Mouse (Mus musculus): Measurements from ENCODE around the gene Fgd5. TPM values are rescaled to one million over a fixed set of nuclear protein-coding genes. Genes with fewer than 3 reads are reported as not detected.

The Fgd5 gene
- polyA plus RNA-seq, 1 experiment: 16.9 TPM

- TF ChIP-seq CTCF (IDR thresholded peaks at IDR 0.05; ENCODE audit: borderline replicate concordance, extremely low read depth, insufficient read depth, insufficient read length) (no peak), POLR2A (IDR thresholded peaks at IDR 0.05; ENCODE audit: borderline replicate concordance, extremely low read depth, insufficient read depth, insufficient read length, poor library complexity, severe bottlenecking) (no peak)
- no peak for DNase-seq (ENCODE audit: low read depth)
Observed at GRCm38 (mm10) chr6:91979301-91979996, 771 bp downstream of the Fgd5 start.

- TF ChIP-seq POLR2A (IDR thresholded peaks at IDR 0.05; ENCODE audit: borderline replicate concordance, extremely low read depth, insufficient read depth, insufficient read length, poor library complexity, severe bottlenecking) (no peak), CTCF (IDR thresholded peaks at IDR 0.05; ENCODE audit: borderline replicate concordance, extremely low read depth, insufficient read depth, insufficient read length) (no peak)
- no peak for DNase-seq (ENCODE audit: low read depth)
Observed at GRCm38 (mm10) chr6:91980011-91980410, 1.3 kb downstream of the Fgd5 start.

GRCm38 (mm10) chr6:91990101-91990500 lies 11.4 kb downstream of the Fgd5 start:
- no peak for DNase-seq (ENCODE audit: low read depth)
- TF ChIP-seq POLR2A (IDR thresholded peaks at IDR 0.05; ENCODE audit: borderline replicate concordance, extremely low read depth, insufficient read depth, insufficient read length, poor library complexity, severe bottlenecking) (no peak), CTCF (IDR thresholded peaks at IDR 0.05; ENCODE audit: borderline replicate concordance, extremely low read depth, insufficient read depth, insufficient read length) (no peak)

GRCm38 (mm10) chr6:91992823-91993222 lies 14.1 kb downstream of the Fgd5 start:
- TF ChIP-seq CTCF (IDR thresholded peaks at IDR 0.05; ENCODE audit: borderline replicate concordance, extremely low read depth, insufficient read depth, insufficient read length): no peak
- TF ChIP-seq POLR2A (IDR thresholded peaks at IDR 0.05; ENCODE audit: borderline replicate concordance, extremely low read depth, insufficient read depth, insufficient read length, poor library complexity, severe bottlenecking): no peak
- no peak for DNase-seq (ENCODE audit: low read depth)

DNA sequence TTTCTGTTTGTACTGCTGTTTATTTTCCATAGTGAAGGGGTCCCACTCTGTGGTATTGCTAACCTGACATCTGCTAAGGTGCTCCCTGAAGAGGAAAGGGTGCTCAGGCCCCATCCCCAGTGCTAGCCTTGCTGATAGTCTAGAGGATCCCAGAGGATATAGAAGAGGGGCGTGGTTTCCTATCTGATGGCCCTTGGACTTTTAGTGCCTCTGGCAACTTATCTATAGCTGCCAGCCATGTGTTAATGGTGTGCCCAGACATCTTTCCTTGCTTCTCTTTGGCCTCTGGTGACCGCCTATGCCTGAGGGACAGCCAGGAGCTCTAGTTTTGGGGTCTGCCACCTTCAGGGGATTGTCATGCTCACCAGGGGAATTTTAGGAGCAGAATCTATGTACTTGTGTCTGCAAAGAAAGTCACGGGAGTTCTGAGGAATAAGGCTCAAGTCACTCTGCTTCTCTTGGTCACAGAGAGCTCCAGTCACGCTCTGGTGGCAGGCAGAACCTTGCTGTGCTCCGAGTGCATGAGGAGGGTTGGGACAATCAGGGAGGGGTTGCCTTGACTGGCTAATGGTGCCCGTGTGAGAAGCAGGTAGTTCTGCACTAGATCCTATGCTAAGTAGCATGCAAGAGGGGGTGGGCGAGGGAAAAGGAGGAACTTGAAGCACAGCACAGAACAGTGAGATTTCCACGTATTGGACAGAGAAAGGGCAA lies 15.3 kb downstream of the Fgd5 start:
- TF ChIP-seq POLR2A (IDR thresholded peaks at IDR 0.05; ENCODE audit: borderline replicate concordance, extremely low read depth, insufficient read depth, insufficient read length, poor library complexity, severe bottlenecking): no peak
- TF ChIP-seq CTCF (IDR thresholded peaks at IDR 0.05; ENCODE audit: borderline replicate concordance, extremely low read depth, insufficient read depth, insufficient read length): no peak
- no peak for DNase-seq (ENCODE audit: low read depth)

DNA sequence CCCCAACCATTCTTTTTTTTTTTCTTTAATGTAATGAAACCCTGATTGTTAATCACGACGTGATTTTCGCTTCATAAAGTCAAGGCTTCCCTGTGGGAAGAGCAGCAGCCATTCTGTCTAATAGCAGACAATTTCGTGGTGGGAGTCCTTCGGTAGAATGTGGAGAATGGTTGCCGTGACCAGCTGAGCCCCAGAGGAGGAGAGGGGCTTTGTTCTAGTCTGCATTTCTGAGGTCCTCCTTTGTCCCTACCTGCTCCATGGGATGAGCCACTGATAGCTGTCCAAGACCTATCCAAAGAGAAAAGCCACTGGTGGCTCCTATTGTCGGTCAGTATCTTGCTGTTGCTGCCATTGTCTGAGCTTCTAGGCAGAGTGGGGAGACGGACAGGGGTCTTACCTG lies 17.4 kb downstream of the Fgd5 start:
- TF ChIP-seq CTCF (IDR thresholded peaks at IDR 0.05; ENCODE audit: borderline replicate concordance, extremely low read depth, insufficient read depth, insufficient read length) (no peak), POLR2A (IDR thresholded peaks at IDR 0.05; ENCODE audit: borderline replicate concordance, extremely low read depth, insufficient read depth, insufficient read length, poor library complexity, severe bottlenecking) (no peak)
- DNase-seq (ENCODE audit: low read depth): peak; percentile 45

DNA sequence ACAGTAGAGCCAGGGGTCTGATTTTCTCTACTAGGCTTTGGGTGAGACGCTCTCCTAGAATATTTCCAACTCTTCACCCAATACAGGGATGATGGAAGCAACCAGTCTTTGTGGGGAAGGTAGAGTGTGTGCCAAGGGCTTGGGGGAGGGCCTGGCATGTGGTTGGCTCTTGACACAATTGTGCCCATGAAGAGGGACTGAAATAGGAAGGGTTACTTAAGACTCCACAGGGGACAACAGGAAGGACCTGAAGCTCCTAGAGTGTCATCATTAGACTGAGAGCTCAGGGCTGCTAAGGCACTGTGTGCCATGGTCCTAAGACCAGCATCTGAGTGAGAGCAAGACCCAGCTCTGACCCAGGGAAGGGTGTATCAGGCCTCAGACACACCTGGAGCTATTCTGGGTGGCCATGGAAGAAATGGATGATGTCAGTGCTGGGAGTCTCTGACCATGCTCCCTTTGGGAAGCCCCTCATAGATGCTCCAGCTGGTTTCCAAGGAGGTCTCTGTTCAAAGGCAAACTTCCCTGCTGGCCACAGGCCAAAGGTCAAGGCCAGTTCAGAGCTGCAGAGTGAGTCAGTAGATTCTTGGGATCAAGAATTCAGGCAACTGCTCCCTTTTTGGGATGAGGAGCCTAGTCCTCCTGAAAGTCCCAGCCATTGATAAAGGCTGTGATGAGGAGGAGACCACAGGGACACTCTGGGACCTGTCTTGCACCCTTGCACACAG lies 24.0 kb downstream of the Fgd5 start:
- TF ChIP-seq CTCF (IDR thresholded peaks at IDR 0.05; ENCODE audit: borderline replicate concordance, extremely low read depth, insufficient read depth, insufficient read length) (no peak), POLR2A (IDR thresholded peaks at IDR 0.05; ENCODE audit: borderline replicate concordance, extremely low read depth, insufficient read depth, insufficient read length, poor library complexity, severe bottlenecking) (no peak)
- no peak for DNase-seq (ENCODE audit: low read depth)

GRCm38 (mm10) chr6:92003646-92004045 lies 25.0 kb downstream of the Fgd5 start:
- TF ChIP-seq POLR2A (IDR thresholded peaks at IDR 0.05; ENCODE audit: borderline replicate concordance, extremely low read depth, insufficient read depth, insufficient read length, poor library complexity, severe bottlenecking): no peak
- no peak for TF ChIP-seq CTCF (IDR thresholded peaks at IDR 0.05; ENCODE audit: borderline replicate concordance, extremely low read depth, insufficient read depth, insufficient read length)

DNA sequence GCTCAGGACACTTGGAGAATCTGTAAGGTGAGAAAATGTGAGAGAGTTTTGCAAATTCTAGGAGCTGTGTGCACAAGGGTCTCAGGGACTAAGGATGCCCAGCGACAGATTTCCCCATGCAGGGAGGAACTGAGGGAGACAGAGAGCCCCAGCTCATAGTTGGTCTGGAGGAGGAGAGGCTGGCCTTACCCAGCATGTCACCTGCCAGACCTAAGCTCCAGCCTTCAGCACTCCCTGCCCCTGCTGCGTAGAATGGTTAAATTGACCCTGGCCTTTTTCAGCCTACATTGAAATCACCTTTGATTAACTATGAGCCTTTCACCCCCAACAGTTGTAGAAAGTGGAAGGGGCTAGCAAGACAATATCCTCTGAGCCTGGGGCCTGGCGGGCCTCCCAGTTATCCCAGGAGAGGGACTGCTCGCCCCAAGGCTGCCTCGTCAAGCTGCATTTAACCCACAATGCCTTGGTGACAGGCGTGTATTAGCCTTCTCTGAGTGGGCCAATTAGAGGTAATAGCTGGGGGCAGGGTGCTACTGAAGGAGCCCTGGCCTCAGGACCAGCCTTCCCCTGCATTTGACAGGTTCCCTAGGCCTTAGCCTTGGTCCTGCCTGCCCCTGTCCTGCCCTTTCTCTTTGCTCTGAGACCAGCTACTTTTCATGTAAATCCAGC lies 25.6 kb downstream of the Fgd5 start:
- DNase-seq (ENCODE audit: low read depth): peak; percentile 94
- TF ChIP-seq CTCF (IDR thresholded peaks at IDR 0.05; ENCODE audit: borderline replicate concordance, extremely low read depth, insufficient read depth, insufficient read length) (no peak), POLR2A (IDR thresholded peaks at IDR 0.05; ENCODE audit: borderline replicate concordance, extremely low read depth, insufficient read depth, insufficient read length, poor library complexity, severe bottlenecking) (no peak)

More at GRCm38 (mm10) chr6:92003646-92004045, 25.0 kb downstream of the Fgd5 start:
- DNase-seq (ENCODE audit: low read depth): no peak

DNA sequence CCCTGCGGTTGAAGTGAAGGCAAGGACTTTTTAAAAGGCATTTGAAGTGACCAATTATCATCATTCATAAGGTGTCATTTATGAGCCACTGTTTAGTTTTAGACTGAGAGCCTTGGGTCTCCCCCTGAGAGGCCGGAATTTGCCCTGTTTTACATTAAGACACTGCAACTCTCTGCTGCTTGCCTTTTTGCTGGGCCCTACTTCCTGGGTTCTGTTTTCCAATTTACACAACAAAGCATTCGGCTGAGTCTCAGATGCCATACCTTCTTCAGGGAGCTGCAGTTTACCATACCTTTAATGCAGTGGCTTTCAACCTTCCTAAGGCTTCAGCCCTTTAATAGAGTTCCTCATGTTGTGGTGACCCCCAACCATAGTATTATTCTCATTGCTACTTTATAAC lies 26.1 kb downstream of the Fgd5 start:
- DNase-seq (ENCODE audit: low read depth): no peak
- TF ChIP-seq CTCF (IDR thresholded peaks at IDR 0.05; ENCODE audit: borderline replicate concordance, extremely low read depth, insufficient read depth, insufficient read length): no peak
- no peak for TF ChIP-seq POLR2A (IDR thresholded peaks at IDR 0.05; ENCODE audit: borderline replicate concordance, extremely low read depth, insufficient read depth, insufficient read length, poor library complexity, severe bottlenecking)

DNA sequence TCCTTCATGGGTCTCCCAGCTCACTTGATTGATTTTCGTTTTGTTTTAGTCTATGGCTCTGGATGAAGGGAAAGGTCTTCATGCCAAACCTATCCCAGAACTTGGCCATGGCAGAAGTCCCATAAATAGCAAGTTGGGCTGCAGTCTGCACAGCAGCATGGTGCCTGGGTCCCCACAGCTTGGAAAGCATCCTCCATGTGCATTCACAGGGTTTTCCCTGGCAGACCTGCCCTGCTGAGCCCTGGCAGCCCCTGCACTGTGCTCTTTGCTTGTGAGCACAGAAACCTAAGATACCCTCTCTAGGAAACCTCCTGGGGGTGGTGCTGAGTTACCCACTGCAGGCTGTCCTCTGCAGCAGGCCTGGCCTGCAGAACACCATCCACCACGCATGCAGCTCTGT lies 32.2 kb downstream of the Fgd5 start:
- peak; percentile 41 for DNase-seq (ENCODE audit: low read depth)
- TF ChIP-seq CTCF (IDR thresholded peaks at IDR 0.05; ENCODE audit: borderline replicate concordance, extremely low read depth, insufficient read depth, insufficient read length) (no peak), POLR2A (IDR thresholded peaks at IDR 0.05; ENCODE audit: borderline replicate concordance, extremely low read depth, insufficient read depth, insufficient read length, poor library complexity, severe bottlenecking) (no peak)

Data from brain, embryonic 14.5 days (tissue).